Mouse (Mus musculus) midbrain, embryonic 13.5 days (tissue): ENCODE results near the gene Tmbim4. TPM values are rescaled to one million over a fixed set of nuclear protein-coding genes. Genes with fewer than 3 reads are reported as not detected.
"Not testable (repeated sequence)": the region's sequence is repeated elsewhere in the genome, so short reads cannot be mapped to it uniquely, and the experiment has no call there.

Experiments used
- ATAC-seq: fragments of 200-750 bp; cut with Nextera tagmentation; 2 replicates; pipeline ENCODE4 v1.8.0; 2017; ENCODE audit warnings: mild to moderate bottlenecking, moderate TSS enrichment, moderate library complexity
- H3K27ac ChIP-seq: fragments of 300-500 bp; sonication (generic); 2 replicates; pipeline ENCODE4 v1.5.1; 2015; ENCODE audit warnings: inconsistent platforms, mild to moderate bottlenecking, moderate library complexity
- H3K27me3 ChIP-seq: fragments of 300-500 bp; sonication (generic); 2 replicates; pipeline ENCODE4 v1.6.1; 2015; ENCODE audit warnings: mild to moderate bottlenecking, inconsistent platforms
- H3K36me3 ChIP-seq: fragments of 300-500 bp; sonication (generic); 2 replicates; pipeline ENCODE4 v1.6.1; 2015; ENCODE audit warnings: mild to moderate bottlenecking, inconsistent platforms
- H3K4me1 ChIP-seq: fragments of 300-500 bp; sonication (generic); replicated peaks from 2 replicates; pipeline ENCODE4 v1.6.1; 2015; ENCODE audit warnings: inconsistent platforms
- H3K4me2 ChIP-seq: fragments of 300-500 bp; sonication (generic); replicated peaks from 2 replicates; pipeline ENCODE4 v1.6.1; 2015; ENCODE audit warnings: moderate library complexity, mild to moderate bottlenecking, inconsistent platforms
- H3K4me3 ChIP-seq: fragments of 300-500 bp; sonication (generic); replicated peaks from 2 replicates; pipeline ENCODE4 v1.5.1; 2015; ENCODE audit warnings: mild to moderate bottlenecking, inconsistent platforms
- H3K9ac ChIP-seq: fragments of 300-500 bp; sonication (generic); replicated peaks from 2 replicates; pipeline ENCODE4 v1.6.1; 2015; ENCODE audit warnings: mild to moderate bottlenecking, inconsistent platforms
- H3K9me3 ChIP-seq: fragments of 300-500 bp; sonication (generic); 2 replicates; pipeline ENCODE4 v1.6.1; 2016; ENCODE audit warnings: mild to moderate bottlenecking, inconsistent platforms
- WGBS: fragments of 180-500 bp; shearing (Covaris S2); methylation state at CpG from one replicate; pipeline ENCODE4 v1.1.7; 2015; 5-methylcytosine and 5-hydroxymethylcytosine counted together
- polyA plus RNA-seq: library from polyadenylated mRNA; unstranded; fragments of >200 nt; fragmentation: Nextera tagmentation; extraction: Ambion mirVana; gene quantifications from 2 replicates; pipeline ENCODE4 v1.2.1, GENCODE M21; 2015

Tmbim4 gene
- polyA plus RNA-seq, 1 experiment from 2014 or later: 98.6 TPM

DNA sequence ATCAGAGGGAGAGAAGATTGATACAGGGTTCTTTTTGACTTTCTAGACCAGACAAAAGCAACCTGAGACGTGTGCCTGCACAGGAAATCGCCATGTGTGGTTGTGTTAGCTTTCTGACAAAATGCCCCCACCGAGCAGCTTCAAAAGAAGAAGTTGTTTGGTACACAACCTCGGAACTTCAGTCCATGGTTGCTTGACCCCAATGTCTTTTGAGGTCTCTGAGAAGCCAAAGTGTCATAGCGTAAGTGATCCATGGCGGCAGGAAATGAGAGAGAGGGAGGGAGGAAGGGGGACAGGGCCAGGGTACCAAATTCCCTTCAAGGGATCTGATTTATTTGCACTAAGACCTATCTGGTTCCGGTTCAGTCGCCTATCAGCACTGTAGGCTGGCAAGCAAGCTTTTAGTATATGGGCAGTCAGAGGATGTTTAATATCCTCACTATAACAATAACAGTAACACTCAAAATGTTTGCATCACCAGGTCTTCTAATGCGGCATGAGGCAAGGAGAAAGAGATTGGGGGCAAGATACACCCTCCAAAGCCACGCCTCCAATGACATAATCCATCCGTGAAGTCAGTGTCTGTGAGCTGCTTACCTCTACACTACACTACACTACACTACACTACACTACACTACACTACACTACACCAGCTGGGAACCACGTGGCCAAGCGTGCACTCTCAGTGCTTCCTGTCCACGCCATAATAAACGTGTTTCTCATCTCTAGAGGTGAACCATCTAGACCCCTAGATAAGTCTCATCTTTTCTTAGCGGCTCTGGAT is 1.3 kb downstream of the Tmbim4 start:
- H3K4me3 ChIP-seq: no peak overlapping the region
- no peak overlapping the region; the same call in 1 of the 2 replicates for H3K4me2 ChIP-seq
- peaks cover 29% of the 10 kb centered on the region for H3K27me3 ChIP-seq
- H3K9ac ChIP-seq: no peak overlapping the region
- no peak for ATAC-seq
- no peaks in the 10 kb centered on the region for H3K9me3 ChIP-seq
- H3K4me1 ChIP-seq: peaks cover 11% of the 10 kb centered on the region
- no peak overlapping the region for H3K27ac ChIP-seq
- 77% methylated on average over 16 of the region's 16 CpGs for WGBS
- no peaks in the 10 kb centered on the region for H3K36me3 ChIP-seq

DNA sequence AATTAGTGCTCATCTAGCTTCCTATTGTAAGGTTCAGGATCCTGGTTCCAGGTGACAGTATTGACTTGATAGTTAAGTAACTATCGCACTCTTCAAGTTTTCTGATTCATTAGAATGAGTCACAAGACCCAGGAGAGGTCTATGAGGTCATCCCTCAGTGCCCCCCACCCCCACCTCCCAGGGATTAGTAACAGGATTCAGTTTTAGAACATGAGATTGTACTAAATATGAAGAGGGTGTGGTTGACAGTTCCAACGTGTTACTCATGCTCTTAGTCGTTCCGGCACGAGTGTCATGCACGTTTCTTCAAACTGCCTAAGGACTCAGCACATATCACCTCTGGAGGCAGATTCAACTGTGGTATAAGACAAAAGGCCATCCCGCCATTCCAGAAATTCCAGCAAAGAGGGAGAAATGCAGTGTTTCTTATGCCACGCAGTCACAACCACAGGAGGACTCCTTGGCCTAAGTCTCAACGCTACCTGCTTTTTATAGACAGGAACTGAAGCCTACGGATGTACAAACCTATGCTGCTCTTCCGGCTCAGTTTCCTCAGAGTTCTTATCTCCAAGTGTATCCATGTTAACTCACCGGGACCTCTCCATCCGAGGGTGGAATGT is 3.3 kb downstream of the Tmbim4 start:
- WGBS: 84% methylated on average over 13 of the region's 13 CpGs
- H3K4me2 ChIP-seq: no peak overlapping the region

DNA sequence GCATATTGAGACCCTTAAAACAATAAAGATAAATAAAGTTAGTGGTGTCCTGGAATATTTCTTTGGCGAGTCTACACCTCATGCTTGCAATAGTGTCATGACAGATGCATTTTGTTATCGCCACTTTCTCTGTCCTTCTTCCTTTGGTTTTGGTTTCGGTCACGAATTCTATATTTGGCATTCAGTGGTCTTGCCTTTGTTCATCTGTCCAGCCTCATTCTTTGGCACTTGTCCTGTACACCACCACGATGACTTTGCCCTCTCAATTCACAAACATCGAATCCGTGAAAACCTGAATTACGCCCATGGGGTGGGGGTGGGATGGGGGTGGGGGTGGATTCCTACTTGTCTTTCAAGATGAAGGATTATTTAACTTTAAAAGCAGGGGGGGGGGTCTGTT is 6.6 kb downstream of the Tmbim4 start:
- Histone ChIP-seq H3K27me3 (peaks cover 3% of the 10 kb centered on the region; the same call in 1 of the 2 replicates), H3K36me3 (no peaks in the 10 kb centered on the region; the same call in 1 of the 2 replicates), H3K9ac (no peak overlapping the region), H3K4me3 (no peak overlapping the region), H3K27ac (no peak overlapping the region), H3K4me1 (peaks cover 10% of the 10 kb centered on the region), H3K4me2 (no peak overlapping the region), H3K9me3 (0 out of 2 replicates have a peak, but pooled peaks cover 6% of the 10 kb centered on the region)
- ATAC-seq: no peak
- 89% methylated on average over 8 of the region's 8 CpGs for WGBS

More for the DNA sequence above, 3.3 kb downstream of the Tmbim4 start:
- H3K36me3 ChIP-seq: no peaks in the 10 kb centered on the region
- peaks cover 16% of the 10 kb centered on the region for H3K4me1 ChIP-seq
- no peak overlapping the region for H3K9ac ChIP-seq
- H3K9me3 ChIP-seq: no peaks in the 10 kb centered on the region
- ATAC-seq: no peak
- no peak overlapping the region for H3K27ac ChIP-seq
- no peak overlapping the region for H3K4me3 ChIP-seq
- peaks cover 23% of the 10 kb centered on the region for H3K27me3 ChIP-seq

DNA sequence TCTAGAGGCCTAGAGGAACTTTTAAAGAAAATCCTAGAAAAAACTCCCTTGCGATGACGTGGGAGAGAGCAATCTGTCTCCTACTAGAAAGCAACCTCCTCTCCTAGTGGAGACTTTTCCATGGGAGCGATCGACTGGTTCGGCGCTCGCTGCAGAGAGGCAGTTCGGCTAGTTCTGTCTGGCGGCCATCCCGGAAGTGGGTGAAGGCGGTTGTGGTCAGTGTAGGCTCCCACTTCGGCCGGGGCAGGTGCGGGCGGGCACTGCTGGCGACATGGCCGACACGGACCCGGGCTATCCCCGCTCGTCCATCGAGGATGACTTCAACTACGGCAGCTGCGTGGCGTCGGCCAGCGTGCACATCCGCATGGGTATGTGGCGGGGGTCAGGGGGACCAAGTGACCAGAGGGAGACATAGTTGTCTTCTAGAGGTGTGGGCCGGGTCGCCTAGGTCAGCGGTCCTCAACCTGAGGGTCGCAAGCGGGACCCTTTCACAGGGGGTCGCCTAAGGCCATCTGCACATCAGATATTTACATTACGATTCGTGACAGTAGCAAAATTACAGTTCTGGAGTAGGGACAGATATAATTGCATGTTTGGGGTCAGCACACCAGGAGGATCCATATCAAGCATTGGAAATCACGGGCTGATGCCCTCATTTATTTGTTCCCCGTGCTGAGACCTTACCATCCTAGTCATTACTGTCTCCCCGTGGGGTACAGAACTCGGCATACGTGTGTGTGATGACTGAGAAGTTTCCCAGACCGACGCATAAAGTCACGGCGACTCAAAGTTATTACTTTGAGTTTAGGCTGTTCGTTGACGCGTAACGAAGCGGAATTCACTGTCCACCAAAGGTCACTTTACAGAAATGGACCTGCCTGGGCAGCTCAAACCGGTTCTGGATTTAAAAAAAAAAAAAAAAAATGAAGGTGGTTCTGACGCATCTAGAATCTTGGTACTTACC is 7.5 kb downstream of the Tmbim4 start:
- H3K4me3 ChIP-seq: peak overlapping the region; percentile 97
- 5% methylated on average over 53 of the region's 53 CpGs for WGBS
- H3K9me3 ChIP-seq: 0 out of 2 replicates have a peak, but pooled peaks cover 6% of the 10 kb centered on the region
- H3K4me1 ChIP-seq: peaks cover 10% of the 10 kb centered on the region
- H3K9ac ChIP-seq: peak overlapping the region; percentile 87
- peak; percentile 93 for ATAC-seq
- peak overlapping the region; percentile 74 for H3K4me2 ChIP-seq
- H3K36me3 ChIP-seq: no peaks in the 10 kb centered on the region; the same call in 1 of the 2 replicates
- 0 out of 2 replicates have a peak, but pooled peaks cover 2% of the 10 kb centered on the region for H3K27me3 ChIP-seq
- H3K27ac ChIP-seq: no peak overlapping the region

DNA sequence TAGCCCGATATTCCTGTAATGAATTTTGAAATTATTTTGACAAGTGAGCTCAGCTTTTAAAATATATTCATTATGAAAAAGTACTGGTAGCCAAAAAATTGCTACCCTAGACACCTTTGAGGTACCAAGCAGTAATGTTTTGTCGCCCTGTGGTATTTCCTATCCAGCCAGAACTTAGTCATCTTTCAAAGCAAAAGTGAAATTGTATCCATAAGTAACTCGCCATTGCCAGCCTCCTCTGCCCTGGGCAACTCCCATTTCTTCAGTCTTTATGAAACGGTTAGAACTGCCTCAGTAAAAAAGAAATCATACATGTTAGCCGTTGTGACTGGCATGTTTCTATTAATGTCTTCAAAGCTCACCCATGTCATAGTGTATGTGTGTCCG is 8.1 kb downstream of the Tmbim4 start:
- peak overlapping the region; percentile 74 for H3K4me2 ChIP-seq
- no peak overlapping the region for H3K27ac ChIP-seq
- H3K9ac ChIP-seq: no peak overlapping the region
- H3K36me3 ChIP-seq: no peaks in the 10 kb centered on the region; the same call in 1 of the 2 replicates
- H3K27me3 ChIP-seq: 0 out of 2 replicates have a peak, but pooled peaks cover 2% of the 10 kb centered on the region
- H3K9me3 ChIP-seq: 0 out of 2 replicates have a peak, but pooled peaks cover 6% of the 10 kb centered on the region
- peaks cover 10% of the 10 kb centered on the region for H3K4me1 ChIP-seq
- H3K4me3 ChIP-seq: peak overlapping the region; percentile 97
- 79% methylated on average over 6 of the region's 6 CpGs for WGBS
- ATAC-seq: no peak

DNA sequence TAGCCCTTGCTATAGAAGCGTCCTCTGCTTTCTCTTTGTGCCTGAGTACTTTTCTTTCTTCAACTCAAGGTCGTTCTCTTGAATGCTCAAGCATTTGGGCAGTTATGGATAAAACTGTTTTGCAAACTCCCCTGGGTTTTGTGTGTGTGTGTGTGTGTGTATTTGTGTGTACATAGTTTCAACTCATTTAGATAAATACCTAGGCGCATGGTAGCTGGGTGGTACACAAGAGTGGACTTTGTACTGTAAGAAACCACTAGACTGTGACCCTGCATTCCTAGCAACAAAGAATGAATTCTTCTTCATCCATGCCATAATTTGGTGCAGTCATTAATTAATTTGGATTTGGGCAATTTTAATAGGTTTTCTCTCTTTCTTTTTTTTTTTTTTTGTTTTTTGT is 8.7 kb downstream of the Tmbim4 start:
- H3K4me2 ChIP-seq: peak overlapping the region; percentile 74; the same call in 1 of the 2 replicates
- WGBS: 96% methylated on average over 3 of the region's 3 CpGs
- peak overlapping the region; percentile 97 for H3K4me3 ChIP-seq
- ATAC-seq: no peak
- no peaks in the 10 kb centered on the region; the same call in 1 of the 2 replicates for H3K36me3 ChIP-seq
- H3K27ac ChIP-seq: no peak overlapping the region
- H3K27me3 ChIP-seq: 0 out of 2 replicates have a peak, but pooled peaks cover 2% of the 10 kb centered on the region
- 0 out of 2 replicates have a peak, but pooled peaks cover 6% of the 10 kb centered on the region for H3K9me3 ChIP-seq
- peaks cover 10% of the 10 kb centered on the region for H3K4me1 ChIP-seq
- H3K9ac ChIP-seq: no peak overlapping the region

DNA sequence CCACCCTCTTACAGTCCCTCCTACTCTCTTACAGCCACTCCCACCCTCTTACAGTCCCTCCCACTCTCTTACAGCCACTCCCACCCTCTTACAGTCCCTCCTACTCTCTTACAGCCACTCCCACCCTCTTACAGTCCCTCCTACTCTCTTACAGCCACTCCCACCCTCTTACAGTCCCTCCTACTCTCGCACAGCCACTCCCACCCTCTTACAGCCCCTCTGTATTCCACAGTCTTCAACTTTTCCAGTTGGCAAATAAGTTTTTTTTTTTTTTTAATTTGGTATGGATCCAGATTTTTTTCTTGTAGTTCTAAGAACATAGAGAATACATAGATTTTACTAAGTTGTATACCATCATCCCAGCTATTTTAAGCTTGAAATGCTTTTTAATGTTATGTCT is 15.7 kb downstream of the Tmbim4 start:
- peaks cover 28% of the 10 kb centered on the region for H3K36me3 ChIP-seq
- not testable (repeated sequence) for H3K27me3 ChIP-seq, H3K4me3 ChIP-seq, H3K27ac ChIP-seq, H3K9ac ChIP-seq, H3K4me2 ChIP-seq, ATAC-seq, H3K4me1 ChIP-seq, H3K9me3 ChIP-seq
- WGBS: 74% methylated on average over 1 of the region's 1 CpGs

DNA sequence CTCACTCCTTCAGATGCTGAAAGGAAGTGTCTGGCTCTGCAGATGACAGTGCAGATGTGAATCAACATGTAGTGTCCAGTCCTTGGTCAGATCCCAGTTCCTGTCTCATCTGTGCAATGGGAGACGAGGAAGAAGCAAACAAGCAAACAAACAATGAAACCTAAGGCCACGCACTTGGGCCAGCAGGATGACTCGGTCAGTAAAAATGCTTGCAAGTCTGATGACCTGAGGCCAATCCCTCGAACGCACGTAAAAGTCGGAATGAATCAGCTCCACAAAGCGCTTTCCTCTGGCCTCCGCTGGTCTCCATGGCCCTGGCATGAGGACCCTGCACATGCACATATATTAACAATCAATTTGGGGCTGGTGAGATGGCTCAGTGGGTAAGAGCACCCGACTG is 17.6 kb downstream of the Tmbim4 start:
- Histone ChIP-seq H3K36me3 (peaks cover 34% of the 10 kb centered on the region), H3K27ac (no peak overlapping the region), H3K4me1 (no peaks in the 10 kb centered on the region), H3K4me2 (no peak overlapping the region), H3K4me3 (no peak overlapping the region), H3K9me3 (no peaks in the 10 kb centered on the region), H3K9ac (no peak overlapping the region), H3K27me3 (no peaks in the 10 kb centered on the region)
- WGBS: 94% methylated on average over 10 of the region's 10 CpGs
- no peak for ATAC-seq

DNA sequence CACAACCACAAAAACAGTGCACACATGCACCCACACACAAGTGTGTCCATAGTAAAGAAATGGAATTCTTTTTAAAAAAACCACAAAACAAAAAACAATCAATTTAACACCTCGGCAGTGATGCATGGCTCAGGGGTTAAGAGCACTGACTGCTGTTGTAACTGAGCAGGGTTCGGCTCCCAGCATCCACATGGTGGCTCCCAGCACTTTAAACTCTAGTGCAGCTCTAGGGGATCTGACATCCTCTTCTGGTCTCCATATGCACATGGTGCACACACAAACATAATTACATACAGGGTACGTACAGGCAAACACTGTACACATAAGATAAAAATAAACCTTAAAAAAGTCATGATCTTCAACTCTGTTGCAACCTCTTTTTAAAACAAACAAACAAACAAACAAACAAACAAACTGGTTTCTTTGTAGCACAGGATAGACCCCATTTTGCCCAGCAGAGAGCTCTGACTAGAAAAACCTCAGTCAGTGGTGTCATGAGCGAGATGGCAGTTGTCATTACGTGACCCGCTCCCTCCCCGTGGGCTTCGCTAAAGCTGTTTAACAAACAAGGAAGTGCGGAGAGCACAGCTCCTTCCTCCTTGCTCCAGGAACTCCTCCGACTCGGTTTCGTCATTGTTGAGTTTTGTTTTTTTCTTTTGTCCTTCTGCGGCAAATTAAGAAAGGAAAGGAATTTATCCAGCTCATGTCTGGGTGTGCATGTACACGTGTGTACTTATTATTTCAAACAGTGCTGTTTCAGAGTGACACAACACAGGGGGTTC is 18.4 kb downstream of the Tmbim4 start:
- H3K9ac ChIP-seq: no peak overlapping the region
- no peak overlapping the region for H3K4me2 ChIP-seq
- ATAC-seq: no peak
- H3K4me3 ChIP-seq: no peak overlapping the region
- H3K36me3 ChIP-seq: peaks cover 38% of the 10 kb centered on the region
- no peak overlapping the region for H3K27ac ChIP-seq
- no peaks in the 10 kb centered on the region for H3K9me3 ChIP-seq
- H3K4me1 ChIP-seq: no peaks in the 10 kb centered on the region
- no peaks in the 10 kb centered on the region for H3K27me3 ChIP-seq
- 92% methylated on average over 14 of the region's 14 CpGs for WGBS

DNA sequence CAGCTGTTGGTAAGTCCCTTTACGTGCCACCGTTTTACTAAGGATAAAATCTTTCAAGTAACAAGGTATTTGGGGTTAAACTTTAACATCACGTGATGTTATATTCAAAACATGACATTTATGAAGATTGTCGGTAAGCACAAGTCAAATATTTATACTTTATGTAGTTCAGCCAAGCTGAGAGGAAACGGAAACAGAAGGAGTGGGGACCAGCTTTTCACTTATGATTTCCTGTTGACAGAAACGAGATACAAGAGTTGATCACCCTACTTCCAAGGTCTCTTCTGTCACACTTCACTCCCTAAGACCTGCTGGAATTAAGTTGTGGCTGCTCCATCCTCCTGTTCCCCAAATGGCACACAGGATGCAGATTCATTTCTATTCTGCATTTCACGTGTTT is 19.4 kb downstream of the Tmbim4 start:
- Histone ChIP-seq H3K4me1 (no peaks in the 10 kb centered on the region), H3K9ac (no peak overlapping the region), H3K9me3 (no peaks in the 10 kb centered on the region), H3K27me3 (no peaks in the 10 kb centered on the region), H3K4me2 (no peak overlapping the region), H3K36me3 (peaks cover 37% of the 10 kb centered on the region), H3K4me3 (no peak overlapping the region), H3K27ac (no peak overlapping the region)
- WGBS: 89% methylated on average over 7 of the region's 7 CpGs
- ATAC-seq: no peak
